Mouse (Mus musculus): ENCODE measurements around the gene Fat3.

GRCm38 (mm10) chr9:16489661-16490060 is 11.4 kb downstream of the Fat3 start:
- TF ChIP-seq POLR2A (IDR thresholded peaks at IDR 0.05; ENCODE audit: borderline replicate concordance, insufficient read depth, low read length): no peak
- no peak for TF ChIP-seq CTCF (IDR thresholded peaks at IDR 0.05; ENCODE audit: borderline replicate concordance, insufficient read depth, low read depth, low read length)

All from cerebellum, adult 2 months (tissue).